Mouse (Mus musculus) MEL-GATA-1-ER (cell line): ENCODE results near the gene Chd2.

Source experiments
- DNase-seq: peaks from one replicate; pipeline ENCODE4 v3.0.0-alpha.2; 2012; ENCODE audit warnings: low read depth; ENCODE audit errors: extremely low read depth

Gene Chd2

DNA sequence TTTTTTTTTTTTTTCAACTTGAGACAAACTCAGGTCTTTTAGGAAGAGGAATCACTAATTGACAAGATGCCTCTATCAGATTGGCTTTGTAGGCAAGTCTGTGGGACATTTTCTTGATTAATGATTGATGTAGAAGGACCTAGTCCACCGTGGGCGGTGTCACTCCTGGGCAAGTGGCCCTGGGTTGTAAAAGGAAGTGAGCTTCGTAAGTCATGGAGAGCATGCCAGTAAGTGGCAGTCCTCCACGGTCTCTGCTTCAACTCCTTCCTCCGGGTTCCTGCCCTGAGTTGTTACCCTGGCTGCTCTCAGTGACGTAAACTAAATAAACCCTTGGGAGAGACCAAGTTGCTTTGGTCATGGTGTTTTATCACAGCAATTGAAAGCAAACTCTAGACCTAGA, 22.5 kb upstream of the Chd2 start:
- DNase-seq = no peak

DNA sequence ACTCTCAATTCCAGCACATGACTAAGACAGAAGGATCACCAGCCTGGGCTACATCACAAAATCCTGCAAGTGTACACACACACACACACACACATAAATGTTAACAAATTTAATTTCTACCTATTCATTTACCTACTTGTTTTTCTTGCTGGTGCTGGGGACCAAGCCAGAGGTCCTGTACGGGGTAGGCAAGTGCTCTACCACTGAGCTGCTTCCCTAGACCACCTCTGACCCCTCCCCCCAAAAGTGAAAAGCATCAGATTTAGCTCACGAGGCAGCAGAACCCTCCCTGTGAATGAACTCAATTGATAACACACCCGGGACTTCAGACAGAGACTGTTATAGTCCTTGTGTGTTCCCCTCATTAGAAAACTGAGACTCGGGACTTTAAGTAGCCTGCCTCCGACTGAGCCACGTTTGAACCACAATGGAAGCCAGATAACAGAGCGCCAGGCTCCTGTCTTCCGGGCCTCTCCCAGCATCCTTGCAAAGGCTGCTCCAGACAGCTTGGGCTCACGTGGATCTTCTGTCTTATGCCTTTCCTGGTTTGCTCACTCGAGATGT, 19.9 kb upstream of the Chd2 start:
- DNase-seq = no peak

DNA sequence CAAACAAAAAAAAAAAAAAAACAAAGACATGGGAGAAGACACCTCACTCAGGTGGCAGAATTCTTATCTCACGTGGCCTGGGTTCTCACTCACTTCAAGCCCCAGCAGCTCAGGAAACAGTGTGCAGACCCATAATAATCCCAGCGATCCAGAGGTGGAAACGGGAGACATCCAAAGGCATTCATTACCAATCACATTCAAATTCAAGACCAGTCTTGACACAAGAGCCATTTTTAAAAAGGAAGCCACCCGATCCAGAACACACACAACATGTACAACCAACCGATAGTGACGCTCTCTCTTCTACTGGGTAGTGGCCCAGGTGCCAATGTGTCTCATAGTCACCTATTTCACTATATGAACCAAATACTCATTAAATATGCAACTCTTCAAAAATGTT, 19.2 kb upstream of the Chd2 start:
- no peak for DNase-seq

DNA sequence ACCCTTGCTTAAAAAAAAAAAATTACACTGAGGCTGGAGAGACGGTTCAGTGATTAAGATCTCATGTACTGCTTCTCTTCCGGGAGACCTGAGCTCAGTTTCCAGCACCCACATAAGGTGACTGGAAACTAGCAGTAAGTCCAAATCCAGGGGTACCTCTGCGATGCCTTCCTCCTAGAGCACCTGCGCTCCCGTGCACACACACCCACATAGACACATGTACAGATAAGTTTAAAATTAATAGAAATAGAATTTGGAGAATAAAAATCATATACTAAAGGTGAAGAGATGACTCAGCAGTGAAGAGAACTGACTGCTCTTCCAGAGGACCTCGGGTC, 18.2 kb upstream of the Chd2 start:
- DNase-seq = no peak

DNA sequence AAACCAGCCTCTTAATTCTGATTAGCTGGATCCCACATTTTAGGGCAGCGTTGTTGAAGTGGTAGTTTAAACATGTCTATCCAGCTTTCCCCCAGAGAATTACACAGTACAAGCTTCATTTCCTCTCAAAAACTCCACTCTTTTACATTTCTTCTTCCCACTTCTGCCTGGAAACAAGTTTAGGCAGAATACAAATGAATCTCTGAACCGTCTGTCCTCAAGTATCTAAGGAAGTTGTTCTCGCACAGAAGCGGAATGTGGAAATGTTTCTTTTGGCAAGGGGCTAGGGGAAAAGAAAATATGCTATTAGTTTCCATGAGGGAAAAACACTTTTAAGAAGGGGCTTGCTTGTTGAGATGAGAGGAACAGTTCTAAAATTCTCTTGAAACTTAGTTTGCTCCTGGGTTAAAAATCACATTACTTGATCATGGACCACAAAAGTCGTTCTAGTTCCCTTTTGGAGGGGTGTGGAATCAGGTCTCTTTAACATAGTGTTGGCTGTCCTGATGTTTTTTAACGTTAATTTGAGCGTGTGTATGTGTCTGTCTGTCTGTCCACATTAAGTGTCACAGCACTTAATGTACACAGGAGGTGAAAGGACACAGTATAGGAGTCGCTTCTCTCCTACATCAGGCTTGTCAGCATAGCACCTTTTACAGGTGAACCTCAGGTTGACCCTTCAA, 17.7 kb upstream of the Chd2 start:
- DNase-seq = no peak

DNA sequence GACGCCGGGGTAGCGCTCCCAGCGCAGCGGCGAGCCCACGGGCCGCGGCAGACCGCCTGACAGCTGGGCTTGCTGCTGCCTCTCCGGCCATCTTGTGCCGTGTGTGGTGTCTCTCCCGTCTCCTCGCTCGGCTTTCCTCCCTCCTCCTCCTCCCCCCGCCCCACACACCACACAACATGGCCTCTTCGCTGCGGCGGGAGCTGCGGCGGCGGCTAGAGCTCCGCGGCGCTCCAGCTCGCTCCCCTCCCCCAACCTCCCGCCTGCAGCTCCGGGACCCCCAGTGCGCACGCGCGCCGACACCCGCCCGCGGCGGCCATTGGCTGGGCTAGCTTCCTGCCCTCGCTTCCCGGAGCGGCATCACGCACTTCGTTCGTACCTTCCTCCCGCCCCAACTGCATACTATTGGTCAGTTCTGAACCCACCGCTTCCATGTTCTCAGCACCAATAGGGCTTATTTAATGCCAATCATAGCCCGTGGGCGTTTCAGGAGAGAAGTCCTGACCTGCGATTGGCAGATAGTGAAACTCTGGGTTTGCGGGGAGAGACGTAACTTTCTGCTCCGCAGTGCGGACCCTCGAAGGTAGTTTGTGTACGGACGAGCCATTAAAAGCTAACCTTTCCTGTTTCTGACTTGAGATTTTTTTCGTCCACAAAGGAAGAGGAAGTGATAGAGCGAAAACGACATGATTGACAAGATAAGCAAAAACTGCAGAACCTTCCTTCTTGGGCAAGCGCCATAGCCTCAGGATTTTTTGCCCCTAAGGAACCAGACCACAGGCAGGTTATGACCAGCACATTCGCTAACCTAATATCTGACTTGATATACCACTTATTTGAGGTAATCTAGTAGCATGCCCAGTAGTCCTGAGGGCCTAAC, 16.9 kb upstream of the Chd2 start:
- peak; percentile 100 for DNase-seq

DNA sequence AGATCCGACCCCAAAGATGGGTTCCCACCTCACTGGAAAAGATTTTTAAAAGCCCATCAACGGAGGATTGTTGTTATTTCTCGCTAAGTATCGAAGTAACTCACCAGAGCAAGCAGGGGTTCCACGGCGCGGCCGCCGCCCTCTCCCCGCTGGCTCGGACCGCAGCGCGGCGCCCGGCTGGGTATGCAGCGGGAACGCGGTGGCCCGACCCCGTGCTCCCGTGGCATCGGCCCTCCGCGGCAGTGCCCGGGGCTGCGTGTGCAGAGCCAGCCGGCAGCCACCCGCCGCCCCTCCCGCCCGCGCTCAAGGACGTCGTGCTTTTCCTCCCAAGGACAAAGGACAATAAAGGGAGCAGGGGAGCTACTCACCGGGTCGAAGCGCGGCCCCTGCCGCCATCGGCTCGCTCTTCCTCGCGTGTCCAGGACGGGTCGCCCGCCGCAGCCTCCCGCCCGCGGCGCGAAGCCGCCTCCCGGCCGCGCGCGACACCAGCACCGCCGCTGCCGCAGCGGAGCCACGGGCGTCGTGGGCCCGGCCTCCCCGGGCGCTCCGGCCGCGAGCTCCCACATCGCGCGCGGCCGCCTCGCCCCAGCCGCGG, 16.1 kb upstream of the Chd2 start:
- DNase-seq = no peak

DNA sequence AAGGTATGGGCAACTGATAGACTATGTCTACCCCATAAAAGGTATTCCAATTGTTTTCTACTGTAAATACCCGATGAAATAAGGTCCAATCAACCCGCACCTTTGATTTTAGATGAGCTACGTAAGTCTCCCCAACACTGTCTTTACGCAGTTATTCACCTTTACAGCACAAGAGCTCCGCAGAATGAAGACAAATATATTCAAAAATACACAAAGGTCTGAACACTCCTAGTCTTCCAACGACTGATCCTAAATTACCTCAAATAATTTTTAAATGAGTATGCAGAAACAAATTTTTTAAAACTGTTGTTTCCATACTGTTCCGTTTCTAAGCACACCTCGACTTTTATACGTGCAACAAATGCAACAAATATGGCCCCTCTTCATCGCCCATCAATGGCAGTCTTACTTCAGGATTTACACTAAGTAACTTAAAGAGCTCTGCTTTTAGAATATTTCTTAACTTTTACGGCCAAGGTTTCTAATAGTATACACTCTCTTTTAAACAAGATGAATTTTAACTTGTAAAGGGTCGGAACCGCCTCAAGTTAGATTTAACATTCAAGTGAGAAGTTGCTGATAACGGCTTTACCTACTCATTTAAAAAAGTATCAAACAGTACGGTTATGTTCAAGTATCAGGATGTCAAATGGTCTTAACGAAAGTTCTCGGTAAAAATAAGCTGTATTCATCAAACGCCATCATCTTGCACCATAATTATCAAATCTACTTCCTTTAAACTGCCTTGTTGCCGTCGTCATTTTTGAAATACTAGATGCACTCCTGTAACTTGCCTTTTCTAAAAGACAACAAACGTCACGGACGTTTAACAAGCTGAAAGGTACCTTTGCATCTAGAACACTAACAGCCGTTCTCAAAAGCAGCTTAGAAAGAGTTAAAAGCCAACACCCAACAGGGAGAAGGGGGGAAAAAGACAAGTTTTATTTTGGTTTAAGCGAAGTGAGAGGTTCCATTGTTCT, 15.3 kb upstream of the Chd2 start:
- peak; percentile 65 for DNase-seq

DNA sequence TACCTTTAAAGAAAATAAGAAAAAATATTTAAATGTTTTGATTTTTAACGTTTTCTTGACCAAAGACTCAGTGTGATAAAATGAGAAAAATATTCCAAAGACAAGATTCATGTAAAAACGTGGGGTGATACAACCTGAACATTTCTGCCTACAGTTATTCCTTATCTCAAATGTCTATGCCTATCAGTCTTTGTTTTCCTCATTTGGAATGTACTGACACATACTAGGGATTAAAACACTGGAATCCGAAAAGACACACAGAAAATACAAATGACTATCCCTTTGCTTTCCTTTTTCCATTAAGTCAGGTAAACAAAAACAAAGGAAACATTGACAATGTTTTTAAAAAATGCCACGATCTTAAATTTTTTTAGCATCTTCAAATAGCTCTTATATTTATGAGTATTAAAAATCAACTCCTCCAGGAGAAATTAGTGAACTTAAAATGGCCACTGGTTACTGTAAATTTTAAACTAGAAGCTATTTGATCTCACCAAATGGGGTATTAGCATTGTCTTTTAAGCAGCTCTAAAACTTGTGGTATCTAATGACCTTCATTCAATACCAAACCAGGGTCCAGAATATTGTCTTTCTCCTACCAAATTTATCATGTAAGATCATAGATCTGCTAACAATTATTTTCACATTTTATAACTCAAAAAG, 14.4 kb upstream of the Chd2 start:
- no peak for DNase-seq

DNA sequence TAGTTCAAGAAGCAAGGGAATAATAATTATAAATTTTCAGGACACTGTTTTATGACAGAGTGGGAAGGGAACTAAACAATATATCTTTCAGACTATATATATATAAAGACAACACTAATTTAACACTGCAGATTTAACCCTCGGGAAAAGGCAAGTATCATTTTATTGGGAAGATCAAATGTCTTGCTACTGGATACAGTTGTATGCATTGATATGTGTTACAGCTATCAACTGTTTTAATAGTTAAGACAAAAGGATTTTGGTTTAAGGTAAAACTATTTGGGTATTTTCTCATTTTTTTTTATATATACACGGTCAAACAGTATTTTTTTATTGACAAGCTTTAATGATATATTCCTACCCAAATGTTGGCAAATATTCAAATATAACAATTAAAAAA, 13.2 kb upstream of the Chd2 start:
- DNase-seq = no peak

DNA sequence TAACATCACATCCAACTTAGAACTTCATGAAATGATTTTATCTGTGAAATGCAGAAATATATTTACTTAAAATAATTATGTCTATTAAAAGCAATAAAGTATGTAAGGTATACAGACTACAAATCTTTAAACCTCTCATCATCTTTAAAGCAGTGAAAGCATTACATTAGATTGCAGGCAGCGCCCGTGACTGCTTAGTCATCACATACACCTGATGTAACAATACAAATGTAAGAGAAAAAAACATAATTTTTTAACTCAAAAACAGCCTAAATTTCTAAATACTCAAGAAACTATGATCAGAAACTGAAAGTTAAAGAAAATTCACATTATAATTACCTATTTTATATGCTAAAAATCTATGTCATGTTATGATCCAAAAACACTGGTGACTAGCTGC, 11.5 kb upstream of the Chd2 start:
- DNase-seq = no peak

DNA sequence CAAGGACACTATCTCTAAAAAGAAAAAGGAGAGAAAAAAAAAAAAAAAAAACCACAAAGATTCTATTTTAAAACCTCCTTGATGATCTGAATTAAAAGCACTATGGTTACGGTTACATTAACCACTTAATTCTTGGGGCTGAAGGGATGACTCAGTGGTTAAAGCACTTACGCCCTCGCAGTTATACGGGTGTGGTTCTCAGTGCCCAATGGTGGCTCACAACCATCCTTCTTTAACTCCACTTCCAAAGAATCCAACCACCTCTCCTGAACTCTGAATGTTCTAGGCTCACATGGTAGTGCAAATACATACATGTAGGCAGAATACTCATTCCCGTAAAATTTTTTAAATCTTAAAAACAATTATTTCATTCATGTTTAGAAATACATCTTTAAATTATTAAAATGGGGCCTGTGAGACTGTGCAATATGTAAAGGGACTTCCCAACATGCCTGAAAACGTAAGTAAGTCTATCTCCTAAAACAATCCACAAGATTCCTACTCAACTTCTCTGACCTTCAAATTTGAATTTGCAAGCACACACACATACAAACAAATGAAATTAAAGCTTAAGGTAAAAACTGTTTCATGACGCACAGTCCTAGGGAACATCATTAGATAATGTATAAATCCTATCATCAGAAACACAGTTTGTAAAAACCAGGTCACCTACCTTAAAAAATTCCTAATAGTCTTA, 10.6 kb upstream of the Chd2 start:
- no peak for DNase-seq

DNA sequence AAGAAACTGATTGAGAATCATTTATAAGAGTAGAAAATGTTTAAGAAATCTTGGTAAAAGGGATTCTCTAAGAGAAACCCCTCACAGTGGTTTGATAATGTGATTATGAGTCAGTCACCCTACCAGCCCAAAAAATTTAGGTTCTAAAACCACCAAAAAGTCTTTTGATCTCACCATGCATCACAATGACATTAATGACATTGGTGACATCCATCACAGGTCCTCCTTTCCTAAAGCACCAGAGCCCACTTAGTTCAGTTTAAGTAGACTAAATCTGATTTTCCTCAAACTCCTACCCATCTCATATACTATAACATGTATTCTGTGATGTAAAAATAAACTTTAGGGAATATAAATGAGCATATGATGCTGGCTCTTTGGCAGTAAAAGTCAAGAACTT, 9.7 kb upstream of the Chd2 start:
- no peak for DNase-seq

DNA sequence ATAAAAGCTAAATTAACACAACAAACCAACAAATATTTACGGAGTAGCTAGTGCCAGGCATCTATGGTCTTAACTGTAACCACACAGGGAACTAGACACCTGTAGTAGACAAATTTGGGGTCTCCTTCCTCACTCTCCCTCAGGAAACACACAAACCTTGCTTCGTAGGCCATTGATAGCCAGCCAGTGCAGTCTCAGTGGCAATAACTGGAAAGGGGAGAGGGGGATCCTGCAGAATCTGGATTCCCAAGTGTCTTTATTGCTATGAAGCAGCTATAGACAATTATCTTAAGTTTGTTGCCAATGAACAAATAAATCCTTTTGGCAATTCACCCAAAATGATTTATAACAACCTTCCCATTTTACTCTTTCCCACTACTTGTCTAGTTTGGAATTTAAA, 6.4 kb upstream of the Chd2 start:
- DNase-seq = no peak

DNA sequence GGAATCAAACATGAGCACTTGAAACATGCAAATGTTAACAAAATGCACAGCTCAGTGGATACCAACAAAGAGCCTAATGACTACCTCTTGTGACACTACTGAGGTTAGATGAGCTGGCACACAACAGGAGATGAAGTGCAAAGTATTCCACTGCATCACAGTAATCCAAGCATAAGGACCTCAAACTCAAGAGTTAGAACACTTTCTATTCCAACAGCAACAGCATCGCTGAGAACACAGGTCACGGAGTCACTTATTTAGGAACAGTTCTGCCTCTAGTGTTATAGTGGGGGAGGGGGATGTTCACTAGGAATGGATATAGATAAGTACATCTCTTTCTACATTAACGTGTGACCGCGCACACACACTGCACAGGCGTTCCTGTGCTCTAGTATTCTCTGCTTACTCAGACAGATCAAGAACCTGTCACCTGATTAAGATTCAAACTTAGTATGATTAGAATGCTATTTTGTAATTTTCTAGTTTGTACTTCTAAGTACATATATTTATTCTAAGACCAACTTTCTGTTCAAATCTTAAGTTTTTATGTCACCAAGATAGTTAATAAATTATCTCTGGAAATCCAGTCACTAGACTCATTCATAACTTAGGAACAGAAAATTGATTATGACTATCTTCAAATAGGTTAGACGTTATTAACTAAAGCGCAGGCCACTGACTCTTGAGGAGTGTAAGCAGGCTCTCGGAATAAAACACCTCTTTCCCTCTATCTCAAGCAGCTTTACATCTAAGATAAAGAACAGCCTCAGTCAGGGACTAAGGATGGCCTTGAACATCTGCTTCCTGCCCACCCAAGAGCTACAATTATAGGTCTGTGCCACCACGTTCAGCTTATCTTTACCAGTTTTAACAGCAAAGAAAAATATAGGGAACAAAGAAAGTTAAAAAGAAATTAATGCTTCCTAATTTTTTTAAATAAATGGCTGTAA, 5.2 kb upstream of the Chd2 start:
- DNase-seq = peak; percentile 93

DNA sequence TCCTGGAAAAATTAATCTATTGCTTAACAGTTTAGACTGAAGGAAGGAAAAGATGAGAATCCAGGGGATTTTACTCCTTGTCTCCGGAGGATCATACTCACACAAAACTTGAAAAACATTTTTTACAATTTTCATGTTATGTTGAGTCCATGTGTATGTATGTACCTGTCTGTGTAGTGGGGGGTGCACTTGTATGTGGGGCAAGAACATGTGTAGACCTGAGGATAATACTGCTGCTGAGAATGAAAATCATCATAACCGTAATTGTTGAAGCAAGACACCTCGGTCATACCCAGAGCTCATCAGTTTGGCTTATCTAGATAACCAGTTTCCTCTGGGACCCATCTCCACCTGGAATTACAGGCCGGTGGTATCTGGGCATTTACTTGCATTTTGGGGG, 3.4 kb upstream of the Chd2 start:
- no peak for DNase-seq

DNA sequence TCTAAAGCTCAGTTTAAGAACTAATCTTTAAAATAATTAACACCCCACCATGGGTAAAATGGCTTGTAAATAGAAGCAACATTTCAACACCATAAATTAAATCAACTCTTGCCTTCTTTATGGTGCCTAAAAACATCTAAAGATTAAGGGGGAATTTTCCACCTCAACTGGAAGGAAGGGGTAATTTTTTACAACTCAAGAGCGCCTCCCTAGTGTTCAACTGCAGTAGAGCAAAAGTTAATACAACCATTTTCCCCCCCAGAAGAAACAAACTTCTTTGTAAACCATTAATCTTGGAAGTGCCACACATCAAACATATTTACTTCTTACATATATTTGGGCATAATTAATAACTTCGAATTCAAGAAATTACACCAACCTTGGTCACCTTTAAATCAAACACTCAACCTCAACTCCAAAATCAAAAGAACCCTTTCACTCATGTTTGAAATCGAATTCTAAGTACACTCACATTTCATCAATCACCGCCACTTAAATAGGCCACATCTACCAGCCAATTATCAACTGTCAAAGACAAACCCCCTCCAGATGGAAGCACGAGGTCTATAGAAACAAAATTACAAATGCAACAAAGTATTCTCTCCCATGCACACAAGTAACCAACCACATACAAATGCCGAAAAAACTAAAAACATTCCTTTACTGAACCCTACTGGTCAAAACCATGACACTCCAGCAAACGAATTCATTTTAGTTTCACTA, 662 bp upstream of the Chd2 start:
- DNase-seq = no peak

DNA sequence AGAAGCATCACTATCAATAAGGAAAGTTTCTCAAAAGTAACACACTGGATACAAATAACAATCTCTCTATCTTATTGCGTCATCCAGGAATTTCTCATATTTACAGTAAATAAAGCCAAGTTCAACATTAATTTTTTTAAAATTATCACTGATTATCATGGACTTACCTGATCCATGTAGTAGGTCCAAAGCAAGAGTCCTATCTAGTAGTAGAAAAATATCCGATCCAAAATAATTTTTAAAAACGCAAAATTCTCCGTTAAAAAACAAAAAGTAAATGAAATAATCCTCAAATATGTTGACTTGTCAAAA, 595 bp downstream of the Chd2 start:
- no peak for DNase-seq
